Mouse (Mus musculus) kidney, adult 18-20 months (tissue): Measurements from ENCODE around the gene Spout1.

Experiments used
- DNase-seq: peaks from one replicate; pipeline ENCODE4 v3.0.0; 2021

Spout1 gene

DNA sequence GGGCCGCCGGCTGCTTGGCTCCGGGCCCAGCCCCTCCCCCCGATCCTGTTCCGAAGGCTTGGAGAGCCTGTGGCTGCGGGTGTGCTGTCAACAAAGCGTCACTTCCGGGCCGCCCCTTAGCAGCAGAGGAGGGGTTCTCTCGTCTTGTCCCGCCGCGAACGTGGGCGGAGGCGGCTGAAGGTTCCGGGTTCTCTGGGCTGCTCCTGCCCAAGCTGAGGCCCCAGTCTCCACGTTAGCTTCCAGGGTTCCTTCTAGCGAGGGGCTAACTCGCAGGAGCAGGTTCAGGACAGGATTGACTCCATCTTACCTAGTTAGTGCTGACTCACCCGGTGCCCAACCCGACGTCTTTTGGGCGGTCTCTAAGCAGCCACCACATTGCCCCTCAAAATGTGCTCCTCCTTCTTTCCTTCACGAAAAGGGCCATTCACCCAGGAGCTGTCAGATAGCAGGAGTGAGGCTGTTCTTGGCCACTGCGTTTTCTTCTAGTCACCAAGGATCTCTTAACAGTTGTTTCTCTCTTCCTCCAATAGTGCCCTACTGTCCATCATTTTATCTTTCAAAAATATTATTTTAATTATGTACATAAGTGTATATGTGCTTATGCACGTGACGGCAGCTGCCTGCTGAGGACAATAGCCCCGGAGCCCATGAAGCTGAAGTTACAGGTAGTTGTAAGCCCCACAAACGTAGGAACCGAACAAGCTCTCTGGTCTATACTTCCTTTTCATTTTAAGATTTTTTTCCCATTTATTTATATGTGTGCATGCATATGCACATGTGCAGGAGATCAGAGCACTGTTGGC lies 53.6 kb downstream of the Spout1 start, which contains the start of gene Zer1:
Zer1 (minus strand) TSS at position 114 of the 803 bp plus-strand sequence.
- DNase-seq = peak; percentile 97

DNA sequence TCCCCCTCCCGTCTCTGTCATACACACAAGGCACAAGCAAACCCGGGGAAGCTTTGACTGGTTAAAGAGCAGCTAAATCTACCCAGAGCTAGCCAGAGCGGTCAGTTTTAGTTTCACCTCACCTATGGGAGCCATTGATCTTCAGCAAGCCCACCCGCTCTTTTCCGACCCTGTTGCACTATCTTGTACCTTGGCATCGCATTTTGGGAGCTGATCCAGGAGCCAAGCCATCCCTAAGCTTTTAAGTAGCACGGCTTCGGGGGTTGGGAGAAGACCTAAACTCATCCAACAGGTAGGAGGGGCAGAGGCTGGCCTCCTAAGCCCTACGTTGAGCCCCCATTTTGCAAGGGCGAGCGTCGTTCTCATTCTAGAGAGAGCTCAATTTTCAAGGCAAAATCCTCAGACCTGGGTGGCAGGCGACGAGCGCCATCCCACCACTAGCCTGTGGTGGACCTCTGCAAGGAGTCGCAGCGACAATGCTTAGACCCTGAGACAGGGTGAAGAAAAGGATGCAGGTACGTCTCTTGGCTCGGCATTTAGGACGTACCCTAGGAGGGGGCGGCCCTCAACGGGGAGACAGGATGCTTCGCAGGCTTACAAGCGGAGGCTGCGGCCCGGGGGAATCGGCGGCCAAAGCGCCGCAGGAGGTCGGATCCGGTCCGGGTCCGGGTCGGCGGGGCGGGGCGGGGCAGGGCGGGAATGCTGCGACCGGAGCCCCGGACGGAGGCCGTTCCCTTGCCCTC lies 54.4 kb downstream of the Spout1 start:
- no peak for DNase-seq
